Comparison of ENCODE assay signal across 8 mouse cellular contexts in genomic region chr5:125251885-125252615, GRCm38 (mm10).
DNase-seq lines count a peak whose midpoint lies in the region; ATAC-seq and TF ChIP-seq lines count a peak whose summit lies in the region.

No protein-coding gene starts in this region.

- no peaks in the 10 kb centered on the region for H3K27me3 ChIP-seq in forebrain, embryonic 14.5 days (replicated peaks; ENCODE audit: control insufficient read depth, insufficient read depth, low read length)
- H3K27me3 ChIP-seq in forebrain, embryonic 12.5 days, result no peaks in the 10 kb centered on the region
- H3K27me3 ChIP-seq in liver, adult 2 months (ENCODE audit: control insufficient read depth, insufficient read depth, low read length), result no peaks in the 10 kb centered on the region
- peaks cover 12% of the 10 kb centered on the region for H3K27me3 ChIP-seq in liver, embryonic 12.5 days (replicated peaks)

- no peak overlapping the region for H3K4me3 ChIP-seq in forebrain, embryonic 14.5 days (ENCODE audit: low read depth, low read length)
- H3K4me3 ChIP-seq in forebrain, embryonic 12.5 days (replicated peaks), result no peak overlapping the region
- H3K4me3 ChIP-seq in liver, adult 2 months (ENCODE audit: insufficient read depth, low read depth, low read length), result no peak overlapping the region
- H3K4me3 ChIP-seq in liver, embryonic 12.5 days, result no peak overlapping the region

- H3K4me2 ChIP-seq in forebrain, embryonic 14.5 days (ENCODE audit: low read length), result no peak overlapping the region
- no peak overlapping the region for H3K4me2 ChIP-seq in forebrain, embryonic 12.5 days
- H3K4me2 ChIP-seq in liver, embryonic 12.5 days, result no peak overlapping the region

- no peaks in the 10 kb centered on the region for H3K36me3 ChIP-seq in forebrain, embryonic 14.5 days (ENCODE audit: control insufficient read depth, insufficient read depth, low read length)
- no peaks in the 10 kb centered on the region for H3K36me3 ChIP-seq in forebrain, embryonic 12.5 days (replicated peaks)
- no peaks in the 10 kb centered on the region for H3K36me3 ChIP-seq in liver, adult 2 months (ENCODE audit: control insufficient read depth, insufficient read depth, low read length)
- H3K36me3 ChIP-seq in liver, embryonic 12.5 days, result no peaks in the 10 kb centered on the region

- 0 out of 2 replicates have a peak overlapping the region, but pooled peaks have one; percentile 7 for H3K27ac ChIP-seq in forebrain, embryonic 14.5 days (ENCODE audit: low read depth, low read length)
- no peak overlapping the region for H3K27ac ChIP-seq in forebrain, embryonic 12.5 days
- no peak overlapping the region for H3K27ac ChIP-seq in liver, adult 2 months (replicated peaks; ENCODE audit: insufficient read depth, low read depth, low read length)
- H3K27ac ChIP-seq in liver, embryonic 12.5 days, result no peak overlapping the region

- WGBS in forebrain, embryonic 14.5 days, result 61% methylated on average over 15 of the region's 15 CpGs
- 63% methylated on average over 15 of the region's 15 CpGs for WGBS in forebrain, embryonic 12.5 days
- 51% methylated on average over 15 of the region's 15 CpGs for WGBS in liver, adult 2 months
- 46% methylated on average over 15 of the region's 15 CpGs for WGBS in liver, embryonic 12.5 days (ENCODE audit: insufficient replicate concordance)

- no peak for DNase-seq in forebrain, embryonic 14.5 days (ENCODE audit: low spot score)
- DNase-seq in liver, adult 2 months (ENCODE audit: extremely low read depth, low read depth, low spot score), result no peak
- DNase-seq in R1 (ENCODE audit: low read depth, low spot score), result peak; percentile 50
- DNase-seq in lung, postnatal 36 days, result peak; percentile 80
- no peak for DNase-seq in embryo, embryonic 11 days
- no peak for DNase-seq in thymus, adult 18-20 months

- no peaks in the 10 kb centered on the region for H3K79me2 ChIP-seq in liver, adult 2 months (ENCODE audit: control insufficient read depth, insufficient read depth, low read length)

- no peaks in the 10 kb centered on the region for H3K4me1 ChIP-seq in forebrain, embryonic 14.5 days (ENCODE audit: control insufficient read depth, insufficient read depth, low read length)
- H3K4me1 ChIP-seq in forebrain, embryonic 12.5 days, result peaks cover 7% of the 10 kb centered on the region; the same call in 1 of the 2 replicates
- no peaks in the 10 kb centered on the region; the same call in 1 of the 2 replicates for H3K4me1 ChIP-seq in liver, adult 2 months (ENCODE audit: control insufficient read depth, insufficient read depth, low read length)
- H3K4me1 ChIP-seq in liver, embryonic 12.5 days, result no peaks in the 10 kb centered on the region

- H3K9me3 ChIP-seq in forebrain, embryonic 14.5 days (replicated peaks; ENCODE audit: control insufficient read depth, low read length), result no peaks in the 10 kb centered on the region
- peaks cover 2% of the 10 kb centered on the region; the same call in 1 of the 2 replicates for H3K9me3 ChIP-seq in forebrain, embryonic 12.5 days
- 0 out of 2 replicates have a peak, but pooled peaks cover 5% of the 10 kb centered on the region for H3K9me3 ChIP-seq in liver, embryonic 12.5 days (replicated peaks)

- ATAC-seq in forebrain, embryonic 14.5 days, result no peak
- no peak for ATAC-seq in forebrain, embryonic 12.5 days (ENCODE audit: low FRiP score)
- ATAC-seq in liver, embryonic 12.5 days, result no peak

- no peak for TF ChIP-seq POLR2A in liver, adult 2 months (IDR thresholded peaks at IDR 0.05; ENCODE audit: extremely low read depth, insufficient read depth, low read length)

- TF ChIP-seq CTCF in liver, adult 2 months (IDR thresholded peaks at IDR 0.05; ENCODE audit: low read depth, low read length), result peak; percentile 59

- H3K9ac ChIP-seq in forebrain, embryonic 14.5 days (ENCODE audit: low read length), result no peak overlapping the region
- H3K9ac ChIP-seq in forebrain, embryonic 12.5 days, result no peak overlapping the region
- no peak overlapping the region for H3K9ac ChIP-seq in liver, adult 2 months (ENCODE audit: low read depth, low read length)
- no peak overlapping the region for H3K9ac ChIP-seq in liver, embryonic 12.5 days

Comparison
In these comparisons a context has a peak if more than half of its experiments do, and no peak if none do; other contexts are left out.
1. DNase-seq: peak in R1 (single experiment) and lung, postnatal 36 days (single experiment); none in forebrain, embryonic 14.5 days (single experiment), liver, adult 2 months (single experiment), embryo, embryonic 11 days (single experiment) and thymus, adult 18-20 months (0 of 2).